Comparison of ENCODE assay signal across 13 mouse cellular contexts in genomic region chr9:113157474-113158076, GRCm38 (mm10).
DNase-seq lines count a peak whose midpoint lies in the region; ATAC-seq and TF ChIP-seq lines count a peak whose summit lies in the region.
"Had no signal": no experiment of that assay in that cellular context is flagged by ENCODE, and none has a peak within 500 bp of the region (broad histone marks: within the 10 kb centered on the region; RNA-seq: fewer than 3 reads in every experiment).

No protein-coding gene starts in this region.

- H3K36me3 ChIP-seq in forebrain, embryonic 16.5 days (ENCODE audit: control insufficient read depth, insufficient read depth), result no peaks in the 10 kb centered on the region
- H3K36me3 ChIP-seq: G1E; midbrain, embryonic 12.5 days had no signal

- no peak overlapping the region for H3K9ac ChIP-seq in forebrain, embryonic 16.5 days (replicated peaks; ENCODE audit: low read depth, low read length)
- H3K9ac ChIP-seq: midbrain, embryonic 12.5 days had no signal

- no peak overlapping the region for H3K4me3 ChIP-seq in layer of hippocampus, adult 2 months
- H3K4me3 ChIP-seq in forebrain, embryonic 16.5 days (replicated peaks; ENCODE audit: low read length), result no peak overlapping the region
- H3K4me3 ChIP-seq: midbrain, embryonic 12.5 days had no signal

- H3K4me1 ChIP-seq in forebrain, embryonic 16.5 days (replicated peaks; ENCODE audit: control insufficient read depth, insufficient read depth, low read length), result peaks cover 8% of the 10 kb centered on the region
- H3K4me1 ChIP-seq: midbrain, embryonic 12.5 days had no signal

- no peak overlapping the region for H3K4me2 ChIP-seq in forebrain, embryonic 16.5 days (ENCODE audit: low read length)
- H3K4me2 ChIP-seq: midbrain, embryonic 12.5 days had no signal

- peak; percentile 23 for DNase-seq in embryo, embryonic 10.5 days (ENCODE audit: low spot score)
- DNase-seq in embryo, embryonic 10 days (ENCODE audit: low spot score), result no peak
- peak; percentile 39 to 49 for DNase-seq in layer of hippocampus, adult 2 months (ENCODE audit: low spot score in 2 of 2)
- DNase-seq in layer of hippocampus, adult 9-10 months (ENCODE audit: low spot score), result no peak
- peak; percentile 30 for DNase-seq in mesoderm, embryonic 11.5 days (ENCODE audit: low read depth, low spot score)
- DNase-seq in gastrocnemius, postnatal 25 days, result no peak
- DNase-seq in ovary, postnatal 10 days (ENCODE audit: low spot score), result no peak
- DNase-seq: gastrocnemius, postnatal 36 days; kidney, adult 9 months; lung, adult 2 months had no signal

- 57% methylated on average over 17 of the region's 17 CpGs for WGBS in forebrain, embryonic 16.5 days

- no peaks in the 10 kb centered on the region for H3K9me3 ChIP-seq in forebrain, embryonic 16.5 days (ENCODE audit: control insufficient read depth, low read length)
- H3K9me3 ChIP-seq: midbrain, embryonic 12.5 days had no signal

- TF ChIP-seq CTCF in layer of hippocampus, adult 2 months (conservative IDR thresholded peaks at IDR 0.05), result no peak

- H3K27ac ChIP-seq in layer of hippocampus, adult 2 months, result peak overlapping the region; percentile 81
- H3K27ac ChIP-seq in forebrain, embryonic 16.5 days (ENCODE audit: low read length), result peak overlapping the region; percentile 80
- H3K27ac ChIP-seq: midbrain, embryonic 12.5 days had no signal

- no peaks in the 10 kb centered on the region for H3K27me3 ChIP-seq in forebrain, embryonic 16.5 days (replicated peaks; ENCODE audit: control insufficient read depth, insufficient read depth, low read length)
- H3K27me3 ChIP-seq: midbrain, embryonic 12.5 days had no signal

- ATAC-seq in forebrain, embryonic 16.5 days, result peak; percentile 86

Comparison
In these comparisons a context has a peak if more than half of its experiments do, and no peak if none do; other contexts are left out.
1. DNase-seq: peak in embryo, embryonic 10.5 days (single experiment), layer of hippocampus, adult 2 months (2 of 2) and mesoderm, embryonic 11.5 days (single experiment); none in embryo, embryonic 10 days (single experiment), layer of hippocampus, adult 9-10 months (single experiment), gastrocnemius, postnatal 25 days (single experiment) and ovary, postnatal 10 days (single experiment).